Mouse (Mus musculus) liver, postnatal 0 days (tissue): Measurements from ENCODE around the gene Fam20b. TPM values are rescaled to one million over a fixed set of nuclear protein-coding genes. Genes with fewer than 3 reads are reported as not detected.
A peak's percentile ranks its signal among the peaks of the same experiment; 100 is the strongest.

Experiments
- ATAC-seq: fragments of 200-750 bp; cut with Nextera tagmentation; 2 replicates; pipeline ENCODE4 v1.8.0; 2017; ENCODE audit warnings: mild to moderate bottlenecking, moderate library complexity
- DNase-seq: peaks from one replicate; pipeline ENCODE4 v3.0.0-alpha.2; 2016
- H3K27ac ChIP-seq: fragments of 300-500 bp; sonication (generic); 2 replicates; pipeline ENCODE4 v1.5.1; 2014; ENCODE audit warnings: antibody characterized with exemption, moderate library complexity, mild to moderate bottlenecking, low read depth
- H3K27me3 ChIP-seq: fragments of 300-500 bp; sonication (generic); 2 replicates; pipeline ENCODE4 v1.6.1; 2014; ENCODE audit warnings: low read length, control low read depth, mixed read lengths; ENCODE audit not compliant: insufficient read depth
- H3K36me3 ChIP-seq: fragments of 300-500 bp; sonication (generic); replicated peaks from 2 replicates; pipeline ENCODE4 v1.6.1; 2014; ENCODE audit warnings: mild to moderate bottlenecking, control low read depth, low read length, moderate library complexity, mixed read lengths; ENCODE audit not compliant: insufficient read depth
- H3K4me1 ChIP-seq: fragments of 300-500 bp; sonication (generic); 2 replicates; pipeline ENCODE4 v1.6.1; 2014; ENCODE audit warnings: antibody characterized with exemption, mild to moderate bottlenecking, control low read depth; ENCODE audit not compliant: insufficient read depth
- H3K4me2 ChIP-seq: fragments of 300-500 bp; sonication (generic); 2 replicates; pipeline ENCODE4 v1.6.1; 2014; ENCODE audit warnings: low read depth, mild to moderate bottlenecking, low read length, moderate library complexity, mixed read lengths
- H3K4me3 ChIP-seq: fragments of 300-500 bp; sonication (generic); 2 replicates; pipeline ENCODE4 v1.5.1; 2014; ENCODE audit warnings: low read depth, low read length
- H3K9ac ChIP-seq: fragments of 300-500 bp; sonication (generic); replicated peaks from 2 replicates; pipeline ENCODE4 v1.6.1; 2014; ENCODE audit warnings: mild to moderate bottlenecking, moderate library complexity
- H3K9me3 ChIP-seq: fragments of 300-500 bp; sonication (generic); 2 replicates; pipeline ENCODE4 v1.6.1; 2016; ENCODE audit warnings: mild to moderate bottlenecking, control low read depth, low read length, mixed read lengths
- CTCF ChIP-seq: sonication (generic); IDR thresholded peaks from 2 replicates; pipeline ENCODE4 v1.5.1; 2016; ENCODE audit warnings: antibody characterized with exemption, low read depth
- EP300 ChIP-seq: IDR thresholded peaks from 2 replicates; pipeline ENCODE4 v1.6.1; 2016; ENCODE audit warnings: antibody characterized with exemption, low read depth, mild to moderate bottlenecking
- WGBS: fragments of 180-500 bp; shearing (Covaris S2); extraction: QIAGEN DNeasy Blood & Tissue Kit; methylation state at CpG from one replicate; pipeline ENCODE4 v1.1.7; 2014; ENCODE audit not compliant: insufficient replicate concordance; 5-methylcytosine and 5-hydroxymethylcytosine counted together
- polyA plus RNA-seq: library from polyadenylated mRNA; unstranded; fragments of >200 nt; fragmentation: Nextera tagmentation; extraction: Ambion mirVana; gene quantifications from 2 replicates; pipeline ENCODE4 v1.2.1, GENCODE M21; 2015

The Fam20b gene
- polyA plus RNA-seq, 1 experiment from 2014 or later: 6.0 TPM

- peak within 1 kb of the TSS; percentile 97 for H3K4me2 ChIP-seq
- DNase-seq (peak; percentile 83), ATAC-seq (peak; percentile 89)
- TF ChIP-seq CTCF (no peak), EP300 (no peak)
- peak within 1 kb of the TSS; percentile 79 for H3K9ac ChIP-seq
- peaks cover 1% of the 10 kb centered on the region; the same call in 1 of the 2 replicates for H3K36me3 ChIP-seq
- H3K4me3 ChIP-seq: peak within 1 kb of the TSS; percentile 78
- 4% methylated on average over 37 of the region's 37 CpGs for WGBS
- H3K4me1 ChIP-seq: peaks cover 8% of the 10 kb centered on the region; the same call in 1 of the 2 replicates
- H3K9me3 ChIP-seq: no peaks in the 10 kb centered on the region
- H3K27me3 ChIP-seq: no peaks in the 10 kb centered on the region
- H3K27ac ChIP-seq: peak within 1 kb of the TSS; percentile 81
Observed at GRCm38 (mm10) chr1:156674195-156675000, 44.5 kb downstream of the Fam20b start, which contains the start of gene Tor3a. Gene Tor3a (minus strand): TSS chr1:156674356.

- ATAC-seq (peak; percentile 35), DNase-seq (peak; percentile 40)
- under 1% methylated on average over 29 of the region's 29 CpGs for WGBS
- H3K9me3 ChIP-seq: no peaks in the 10 kb centered on the region
- H3K36me3 ChIP-seq: no peaks in the 10 kb centered on the region
- peak overlapping the region; percentile 81 for H3K27ac ChIP-seq
- peak overlapping the region; percentile 79 for H3K9ac ChIP-seq
- TF ChIP-seq EP300 (no peak), CTCF (no peak)
- peak overlapping the region; percentile 78 for H3K4me3 ChIP-seq
- peaks cover 8% of the 10 kb centered on the region; the same call in 1 of the 2 replicates for H3K4me1 ChIP-seq
- H3K4me2 ChIP-seq: peak overlapping the region; percentile 97
- H3K27me3 ChIP-seq: no peaks in the 10 kb centered on the region
Observed at GRCm38 (mm10) chr1:156673476-156674194, 45.3 kb downstream of the Fam20b start.

- no peaks in the 10 kb centered on the region for H3K27me3 ChIP-seq
- H3K9ac ChIP-seq: peak overlapping the region; percentile 79
- H3K36me3 ChIP-seq: no peaks in the 10 kb centered on the region
- peak overlapping the region; percentile 78 for H3K4me3 ChIP-seq
- no peak for TF ChIP-seq EP300
- TF ChIP-seq CTCF: no peak
- no peak for DNase-seq
- H3K27ac ChIP-seq: peak overlapping the region; percentile 81
- ATAC-seq: no peak; the same call in 1 of the 2 replicates
- peaks cover 8% of the 10 kb centered on the region; the same call in 1 of the 2 replicates for H3K4me1 ChIP-seq
- H3K9me3 ChIP-seq: no peaks in the 10 kb centered on the region
- WGBS: 8% methylated on average over 14 of the region's 14 CpGs
- peak overlapping the region; percentile 97 for H3K4me2 ChIP-seq
Observed at GRCm38 (mm10) chr1:156672720-156673475, 46.0 kb downstream of the Fam20b start.

GRCm38 (mm10) chr1:156671921-156672320 lies 47.0 kb downstream of the Fam20b start:
- 77% methylated on average over 3 of the region's 3 CpGs for WGBS
- no peaks in the 10 kb centered on the region for H3K9me3 ChIP-seq
- no peak for ATAC-seq

GRCm38 (mm10) chr1:156669208-156669983 lies 49.5 kb downstream of the Fam20b start:
- no peak for DNase-seq
- Histone ChIP-seq H3K36me3 (peaks cover 5% of the 10 kb centered on the region; the same call in 1 of the 2 replicates), H3K27me3 (no peaks in the 10 kb centered on the region), H3K9me3 (no peaks in the 10 kb centered on the region), H3K4me3 (no peak overlapping the region), H3K4me2 (no peak overlapping the region), H3K9ac (no peak overlapping the region), H3K27ac (no peak overlapping the region), H3K4me1 (peaks cover 3% of the 10 kb centered on the region; the same call in 1 of the 2 replicates)
- no peak for ATAC-seq
- TF ChIP-seq EP300 (no peak), CTCF (no peak)
- 68% methylated on average over 11 of the region's 11 CpGs for WGBS

More at GRCm38 (mm10) chr1:156671921-156672320, 47.0 kb downstream of the Fam20b start:
- Histone ChIP-seq H3K4me2 (no peak overlapping the region), H3K4me3 (no peak overlapping the region), H3K9ac (no peak overlapping the region), H3K36me3 (no peaks in the 10 kb centered on the region), H3K4me1 (peaks cover 8% of the 10 kb centered on the region; the same call in 1 of the 2 replicates), H3K27me3 (no peaks in the 10 kb centered on the region), H3K27ac (no peak overlapping the region)
- DNase-seq: no peak
- TF ChIP-seq EP300 (no peak), CTCF (no peak)
